Mouse (Mus musculus) stomach, postnatal 0 days (tissue): Measurements from ENCODE around the gene Fmn2.

Experiments
- CTCF ChIP-seq: IDR thresholded peaks from 2 replicates; pipeline ENCODE4 v1.5.1; 2016; ENCODE audit warnings: antibody characterized with exemption, low read depth, mild to moderate bottlenecking, moderate library complexity
- EP300 ChIP-seq: optimal IDR thresholded peaks from 2 replicates; pipeline ENCODE3; 2016; ENCODE audit warnings: antibody characterized with exemption

DNA sequence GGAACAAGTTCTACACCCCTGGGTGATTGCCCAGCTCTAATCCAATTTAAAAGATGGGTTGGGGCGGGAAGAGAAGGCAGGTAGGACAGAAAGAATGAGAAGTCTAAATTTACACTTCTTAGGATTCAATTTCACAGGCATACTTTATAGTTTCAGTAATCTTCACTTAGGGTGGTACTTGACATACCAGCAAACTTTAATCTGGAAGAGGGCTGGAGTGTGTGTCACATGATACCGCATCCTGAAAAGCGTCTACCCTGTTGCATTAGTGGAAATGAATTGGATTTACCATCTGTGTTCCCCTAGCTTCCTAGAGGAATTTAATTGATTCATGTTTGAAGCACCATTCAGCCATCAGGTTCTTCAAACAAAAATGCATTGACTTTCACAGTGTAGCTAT lies 174.6 kb downstream of the Fmn2 start:
- no peak for TF ChIP-seq CTCF
- no peak for TF ChIP-seq EP300
